Mouse (Mus musculus) heart, adult 2 months (tissue): ENCODE measurements around the gene Cfap299.

Experiments
- CTCF ChIP-seq: fragments of 200-600 bp; IDR thresholded peaks from 2 replicates; pipeline ENCODE4 v1.8.1; 2022; ENCODE audit warnings: antibody characterized with exemption, mild to moderate bottlenecking, moderate library complexity
- EP300 ChIP-seq: fragments of 200-500 bp; IDR thresholded peaks from 2 replicates; pipeline ENCODE4 v1.6.1; 2011; ENCODE audit warnings: low read depth, low read length, control low read depth; ENCODE audit not compliant: insufficient read depth
- POLR2A ChIP-seq: fragments of 200-500 bp; IDR thresholded peaks from 2 replicates; pipeline ENCODE4 v1.6.1; 2011; ENCODE audit warnings: mild to moderate bottlenecking, low read depth, low read length, control low read depth; ENCODE audit not compliant: insufficient read depth

- TF ChIP-seq CTCF: no peak
- no peak for TF ChIP-seq POLR2A
- TF ChIP-seq EP300: no peak
Observed at GRCm38 (mm10) chr5:98449873-98450272, 120.8 kb downstream of the Cfap299 start.
